Mouse (Mus musculus): ENCODE results near the gene Lcn10. TPM values are rescaled to one million over a fixed set of nuclear protein-coding genes. Genes with fewer than 3 reads are reported as not detected.
"Not testable (repeated sequence)": the region's sequence is repeated elsewhere in the genome, so short reads cannot be mapped to it uniquely, and the experiment has no call there.

Lcn10 gene
- total RNA-seq, 2 experiments from 2014 or later = not detected

DNA sequence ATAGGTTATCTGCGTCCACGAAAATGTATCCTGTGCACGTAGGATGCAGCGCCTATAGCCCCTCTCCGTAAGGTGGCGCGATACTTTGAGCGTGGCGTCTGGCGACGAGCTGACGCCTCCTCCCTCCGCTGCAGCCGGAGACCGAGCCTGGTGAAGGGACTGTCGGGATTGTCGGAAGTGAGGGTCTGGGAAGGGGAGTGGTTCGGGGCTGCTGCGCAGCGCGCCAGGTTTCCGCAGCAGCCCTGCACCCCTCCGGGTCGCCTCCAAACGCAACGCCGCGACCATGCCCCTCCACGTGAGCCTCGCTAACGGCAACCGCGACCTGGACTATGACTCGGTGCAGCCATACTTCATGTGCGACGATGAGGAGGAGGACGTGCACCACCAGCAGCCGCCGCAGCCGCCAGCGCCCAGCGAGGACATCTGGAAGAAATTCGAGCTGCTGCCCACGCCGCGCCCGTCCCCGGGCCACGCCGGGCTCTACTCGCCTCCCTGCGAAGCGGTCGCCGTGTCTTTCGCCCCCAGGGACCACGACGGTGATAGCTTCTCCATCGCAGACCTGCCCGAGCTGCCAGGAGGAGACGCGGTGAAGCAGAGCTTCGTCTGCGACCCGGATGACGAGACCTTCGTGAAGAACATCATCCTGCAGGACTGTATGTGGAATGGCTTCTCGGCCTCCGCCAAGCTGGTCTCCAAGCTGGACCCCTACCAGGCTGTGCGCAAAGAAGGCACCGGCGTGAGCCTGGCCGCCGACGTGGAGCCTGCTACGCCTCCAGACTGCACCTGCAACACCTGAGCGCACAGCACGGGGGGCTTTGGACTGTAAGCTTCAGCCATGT lies 24.3 kb downstream of the Lcn10 start, which contains the start of gene Bmyc:
Gene Bmyc (plus strand): TSS at position 97 of the 839 bp plus-strand sequence.
- DNase-seq = peak; percentile 87

DNA sequence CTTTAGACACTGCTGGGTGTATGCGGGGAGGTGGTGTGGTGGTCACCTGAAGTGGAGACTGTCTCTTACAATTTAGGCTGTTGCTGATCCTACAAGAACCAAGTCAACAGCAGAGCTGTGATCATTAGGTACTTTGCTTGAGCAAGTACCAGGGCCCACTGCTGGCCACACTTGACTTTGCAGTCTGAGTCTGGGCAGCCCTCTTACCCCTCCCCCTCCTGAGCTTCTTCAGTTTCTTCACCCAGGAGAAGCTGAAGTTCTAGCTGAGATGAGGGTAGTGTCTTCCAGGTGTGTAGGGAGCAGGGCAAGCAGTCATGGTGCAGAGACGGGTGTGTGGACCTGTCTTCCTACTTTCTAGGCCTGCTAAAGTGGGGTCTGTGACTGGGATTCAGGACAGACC lies 25.6 kb downstream of the Lcn10 start:
- peak; percentile 53 for DNase-seq

DNA sequence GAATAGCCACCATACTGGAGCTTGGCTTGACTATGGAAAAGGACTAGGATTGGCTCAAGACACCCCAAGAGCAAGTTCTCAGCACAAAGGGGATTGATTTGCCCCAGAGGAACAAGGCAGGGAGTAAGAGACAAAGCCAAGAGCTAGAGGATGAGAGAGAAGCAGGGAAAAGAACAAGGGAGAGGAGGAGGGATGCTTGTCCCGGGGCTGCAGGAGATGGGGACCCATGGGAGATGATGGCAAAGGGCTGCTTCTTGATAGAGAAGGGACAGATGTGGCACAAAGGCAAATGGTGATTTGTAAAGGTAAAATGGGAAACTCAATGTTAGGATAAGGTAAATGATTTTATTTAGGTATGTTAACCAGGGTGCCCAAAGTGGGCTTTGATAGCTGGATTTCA lies 26.5 kb downstream of the Lcn10 start:
- DNase-seq = not testable (repeated sequence)

DNA sequence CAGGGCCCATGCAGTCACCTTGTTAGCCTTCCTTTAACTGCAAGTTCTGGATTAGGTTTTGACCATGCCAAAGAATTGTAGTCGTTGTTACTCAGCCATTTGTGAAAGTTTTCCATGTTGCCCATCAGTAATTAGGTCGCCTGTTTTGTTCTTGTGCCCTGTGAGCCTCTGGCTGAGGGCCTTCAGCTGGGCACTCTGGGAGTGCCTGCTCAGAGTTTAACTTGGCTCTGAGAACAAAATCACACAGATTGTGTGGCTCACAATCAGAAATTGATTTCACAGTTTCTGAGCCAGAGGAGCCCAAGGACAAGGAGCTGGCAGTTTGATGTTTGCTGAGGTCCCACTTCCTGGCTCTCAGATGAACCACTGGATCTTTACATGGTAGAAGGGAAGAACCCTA lies 27.3 kb downstream of the Lcn10 start:
- DNase-seq = not testable (repeated sequence)

DNA sequence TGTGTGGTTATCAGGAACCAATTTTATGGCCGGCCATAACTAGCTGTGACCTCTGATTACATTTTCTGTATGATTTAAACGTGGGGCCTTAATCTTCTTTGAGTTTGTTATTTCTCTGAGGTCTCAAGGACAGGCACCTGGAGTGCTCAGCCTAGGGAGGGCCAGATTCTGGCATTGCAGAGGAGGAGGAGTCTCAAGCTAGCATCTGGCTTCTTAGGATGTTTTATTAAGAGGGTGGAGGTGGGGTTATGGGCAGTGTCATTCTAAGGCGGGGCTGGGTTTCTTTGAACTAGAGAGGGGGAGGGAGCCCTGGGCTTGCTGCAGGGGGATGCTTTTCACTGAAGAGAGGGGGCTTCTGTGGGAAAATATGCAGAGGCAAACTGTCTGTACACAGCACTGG lies 29.1 kb downstream of the Lcn10 start:
- not testable (repeated sequence) for DNase-seq

DNA sequence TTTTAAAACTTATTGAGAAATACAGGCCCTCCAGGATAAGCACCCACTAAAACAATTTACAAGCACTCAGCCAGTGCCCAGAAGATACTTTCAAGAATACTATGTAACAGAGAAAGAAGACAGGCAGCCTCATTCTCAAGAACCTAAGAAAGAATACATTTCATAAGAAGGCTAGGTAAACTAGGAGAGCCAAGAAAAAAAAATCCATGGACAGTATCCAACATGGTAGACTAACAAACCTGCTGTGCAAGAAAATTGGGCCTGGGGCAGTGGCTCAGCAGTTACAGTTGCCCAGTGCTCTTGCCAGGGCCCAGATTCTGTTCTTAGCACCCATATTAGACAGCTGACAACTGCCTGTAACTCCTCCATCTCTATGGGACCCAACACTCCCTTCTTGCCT lies 34.7 kb downstream of the Lcn10 start:
- DNase-seq = no peak

DNA sequence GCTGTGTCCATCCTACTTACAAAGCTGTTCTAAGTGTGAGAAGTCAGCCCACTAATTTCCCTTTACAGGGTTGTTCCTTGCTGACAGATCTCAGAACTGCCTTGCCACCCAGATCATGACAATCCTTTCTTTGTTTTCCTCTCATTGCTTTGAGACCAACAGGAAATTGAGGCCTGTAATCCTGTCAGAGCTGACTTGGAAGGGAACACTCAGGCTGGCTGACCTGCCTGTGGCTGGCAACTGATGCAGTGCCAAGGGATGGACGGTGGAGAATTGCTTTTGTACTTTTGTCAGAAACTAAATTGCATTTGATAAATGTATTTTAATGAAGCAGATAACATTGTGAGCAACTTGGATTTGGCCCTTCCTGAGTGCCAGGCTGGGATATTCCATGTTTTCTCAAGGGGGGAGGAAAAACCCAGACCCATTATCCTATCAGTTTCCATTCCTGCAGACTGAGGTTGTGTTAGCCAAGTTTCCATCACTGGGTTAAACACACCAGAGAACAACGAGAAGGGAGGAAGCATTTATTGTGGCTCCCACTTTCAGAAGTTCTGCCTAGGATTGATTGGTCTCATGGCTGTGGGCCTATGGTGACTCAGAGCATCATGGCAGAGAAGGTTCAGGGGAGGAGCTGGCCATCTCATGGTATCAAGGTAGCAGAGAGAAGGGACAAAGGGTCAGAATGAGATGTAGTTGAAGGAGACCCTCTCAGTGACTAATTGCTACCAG lies 50.8 kb downstream of the Lcn10 start:
- DNase-seq = no peak

Other genes with a start within 250 kb of the Lcn10 start
- under 1 TPM; 0.90 to 0.91 TPM for gene Clic3, start 225.9 kb upstream of the Lcn10 start, total RNA-seq (2021)
- 10 to 100 TPM; 33.1 to 42.3 TPM for gene Paxx, start 221.6 kb upstream of the Lcn10 start, total RNA-seq (2021)
- 1 to 10 TPM; 3.8 to 3.9 TPM for gene Ptgds, start 212.7 kb upstream of the Lcn10 start, total RNA-seq (2021)
- not detected for gene Lcn12, start 188.8 kb upstream of the Lcn10 start, total RNA-seq (2021)
- 10 to 100 TPM; 73.1 to 88.8 TPM for gene Fbxw5, start 182.0 kb upstream of the Lcn10 start, total RNA-seq (2021)
- gene C8g, start 181.0 kb upstream of the Lcn10 start, total RNA-seq (2021) = 10 to 100 TPM; 16.8 to 42.9 TPM
- gene Traf2, start 135.8 kb upstream of the Lcn10 start, total RNA-seq (2021) = 10 to 100 TPM; 18.0 to 22.7 TPM
- 100 to 1,000 TPM; 266 to 285 TPM for gene Edf1, start 124.9 kb upstream of the Lcn10 start, total RNA-seq (2021)
- gene Mamdc4, start 107.9 kb upstream of the Lcn10 start, total RNA-seq (2021) = 1 to 10 TPM; 1.6 to 6.3 TPM
- 10 to 100 TPM; 63.5 to 82.8 TPM for gene Phpt1, start 107.5 kb upstream of the Lcn10 start, total RNA-seq (2021)
- gene Ajm1, start 101.0 kb upstream of the Lcn10 start, total RNA-seq (2021) = 1 to 10 TPM; 1.8 to 2.2 TPM
- gene Rabl6, start 74.2 kb upstream of the Lcn10 start, total RNA-seq (2021) = 10 to 100 TPM; 70.0 to 88.5 TPM
- gene Ccdc183, start 65.0 kb upstream of the Lcn10 start, total RNA-seq (2021) = not detected
- 10 to 100 TPM; 28.2 to 30.8 TPM for gene Tmem141, start 60.7 kb upstream of the Lcn10 start, total RNA-seq (2021)
- gene Fcna, start 54.7 kb upstream of the Lcn10 start, total RNA-seq (2021) = 10 to 100 TPM; 11.3 to 15.8 TPM
- 1 to 10 TPM in 1 of 2 experiments, not detected in 1; 1.6 TPM for gene Lcn8, start 29.6 kb upstream of the Lcn10 start, total RNA-seq (2021)
- gene Lcn5, start 24.8 kb upstream of the Lcn10 start, total RNA-seq (2021) = not detected
- gene Lcn6, start 5.9 kb upstream of the Lcn10 start, total RNA-seq (2021) = not detected
- gene Obp2a, start 17.3 kb downstream of the Lcn10 start, total RNA-seq (2021) = 1 to 10 TPM; 2.4 to 2.6 TPM
- 10 to 100 TPM; 40.8 to 42.7 TPM for gene Bmyc, start 24.0 kb downstream of the Lcn10 start, total RNA-seq (2021)
- gene Obp2b, start 54.3 kb downstream of the Lcn10 start, total RNA-seq (2021) = not detected
- not detected for gene Lcn3, start 82.8 kb downstream of the Lcn10 start, total RNA-seq (2021)
- not detected for gene Lcn11, start 94.3 kb downstream of the Lcn10 start, total RNA-seq (2021)
- gene Gm13539, start 99.5 kb downstream of the Lcn10 start, total RNA-seq (2021) = not detected
- gene Glt6d1, start 133.1 kb downstream of the Lcn10 start, total RNA-seq (2021) = not detected
- not detected for gene Lcn9, start 140.4 kb downstream of the Lcn10 start, total RNA-seq (2021)
- gene Sohlh1, start 164.5 kb downstream of the Lcn10 start, total RNA-seq (2021) = not detected
- gene Kcnt1, start 181.0 kb downstream of the Lcn10 start, total RNA-seq (2021) = 1 to 10 TPM; 4.0 to 7.2 TPM